8 mouse cellular contexts compared by ENCODE assay signal in the genomic region with DNA sequence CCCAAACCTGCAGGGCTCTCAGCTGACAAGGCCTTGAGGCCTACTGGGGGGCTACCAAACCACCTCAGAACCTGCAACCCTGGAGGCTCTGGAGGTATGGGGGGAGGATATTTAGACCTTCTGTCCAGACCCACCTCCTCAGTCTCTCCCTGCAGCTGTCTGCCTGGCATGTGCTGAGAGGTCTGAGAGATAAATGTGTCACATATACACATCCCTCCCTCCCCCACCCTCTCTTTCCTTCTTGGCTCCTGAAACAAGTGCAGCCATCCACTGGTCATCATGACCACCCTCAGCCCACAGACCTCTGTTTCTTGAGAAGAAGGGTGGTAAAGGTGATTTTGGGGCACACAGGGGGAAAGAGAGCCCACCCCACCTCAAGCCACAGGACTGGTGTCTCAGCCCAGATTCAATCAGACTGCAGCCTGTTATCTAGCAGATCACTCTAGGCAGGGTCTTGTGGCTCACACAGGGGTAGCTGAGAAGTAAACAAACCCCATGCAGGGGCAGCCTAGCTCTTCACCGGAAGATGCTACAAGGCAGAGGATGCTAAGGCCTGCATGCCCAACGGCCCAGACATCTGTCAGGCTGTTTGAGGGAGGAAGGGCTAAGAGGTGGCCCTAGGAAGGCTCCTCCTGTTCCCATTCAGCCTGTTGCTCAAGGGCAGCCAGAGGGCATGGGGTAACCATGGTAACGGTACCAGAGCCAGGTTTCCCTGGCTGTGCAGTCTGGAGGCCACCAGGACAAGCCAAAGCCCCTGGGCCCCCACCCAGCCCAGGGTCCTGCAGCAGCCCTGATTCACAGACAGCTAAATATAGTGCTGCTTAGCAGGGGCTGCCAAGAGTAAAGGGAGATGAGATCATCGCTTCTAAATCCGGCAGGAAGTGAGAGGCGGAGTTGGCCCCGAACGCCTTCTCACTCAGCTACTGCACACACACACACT. TPM values are rescaled to one million over a fixed set of nuclear protein-coding genes. Genes with fewer than 3 reads are reported as not detected.
DNase-seq lines count a peak whose midpoint lies in the region; ATAC-seq and TF ChIP-seq lines count a peak whose summit lies in the region.

No protein-coding gene starts in this region.

- no peaks in the 10 kb centered on the region for H3K9me3 ChIP-seq in hindbrain, embryonic 13.5 days
- H3K9me3 ChIP-seq in lung, embryonic 15.5 days, result no peaks in the 10 kb centered on the region

- TF ChIP-seq CTCF in olfactory bulb, adult 2 months (IDR thresholded peaks at IDR 0.05; ENCODE audit: insufficient read depth, low read depth, low read length), result no peak

- peaks cover 20% of the 10 kb centered on the region for H3K27me3 ChIP-seq in hindbrain, embryonic 13.5 days
- H3K27me3 ChIP-seq in lung, embryonic 15.5 days, result peaks cover 4% of the 10 kb centered on the region; the same call in 1 of the 2 replicates

- 0 out of 2 replicates have a peak, but pooled peaks have one; percentile 30 for TF ChIP-seq POLR2A in olfactory bulb, adult 2 months (IDR thresholded peaks at IDR 0.05; ENCODE audit: insufficient read depth, low read depth, low read length)

- 10% methylated on average over 8 of the region's 8 CpGs for WGBS in hindbrain, embryonic 13.5 days
- WGBS in lung, embryonic 15.5 days, result 1% methylated on average over 8 of the region's 8 CpGs
- under 1% methylated on average over 8 of the region's 8 CpGs for WGBS in olfactory bulb, adult 2 months

- peaks cover 6% of the 10 kb centered on the region; the same call in 1 of the 2 replicates for H3K36me3 ChIP-seq in hindbrain, embryonic 13.5 days
- no peaks in the 10 kb centered on the region for H3K36me3 ChIP-seq in lung, embryonic 15.5 days

- 0 out of 2 replicates have a peak overlapping the region, but pooled peaks have one; percentile 16 for H3K9ac ChIP-seq in hindbrain, embryonic 13.5 days
- peak overlapping the region; percentile 10; the same call in 1 of the 2 replicates for H3K9ac ChIP-seq in lung, embryonic 15.5 days

- H3K4me2 ChIP-seq in hindbrain, embryonic 13.5 days, result no peak overlapping the region
- peak overlapping the region; percentile 29; the same call in 1 of the 2 replicates for H3K4me2 ChIP-seq in lung, embryonic 15.5 days

- H3K27ac ChIP-seq in hindbrain, embryonic 13.5 days, result peak overlapping the region; percentile 52; the same call in 1 of the 2 replicates
- H3K27ac ChIP-seq in lung, embryonic 15.5 days, result peak overlapping the region; percentile 83
- H3K27ac ChIP-seq in olfactory bulb, adult 2 months (ENCODE audit: insufficient read depth, low read depth, low read length), result peak overlapping the region; percentile 97

- peak; percentile 82 for ATAC-seq in hindbrain, embryonic 13.5 days (ENCODE audit: low FRiP score)
- ATAC-seq in lung, embryonic 15.5 days (ENCODE audit: borderline replicate concordance, extremely low read depth, low FRiP score, low TSS enrichment), result peak; percentile 92

- peaks cover 20% of the 10 kb centered on the region for H3K4me1 ChIP-seq in hindbrain, embryonic 13.5 days (replicated peaks)
- peaks cover 55% of the 10 kb centered on the region for H3K4me1 ChIP-seq in lung, embryonic 15.5 days
- H3K4me1 ChIP-seq in olfactory bulb, adult 2 months (ENCODE audit: control insufficient read depth, insufficient read depth, low read length), result peaks cover 70% of the 10 kb centered on the region

- H3K4me3 ChIP-seq in hindbrain, embryonic 13.5 days, result no peak overlapping the region
- H3K4me3 ChIP-seq in lung, embryonic 15.5 days, result no peak overlapping the region
- no peak overlapping the region for H3K4me3 ChIP-seq in olfactory bulb, adult 2 months (ENCODE audit: insufficient read depth, low read depth, low read length)

- peak; percentile 41 for DNase-seq in ZHBTc4 (ENCODE audit: low read depth, low spot score)
- peak; percentile 85 to 88 for DNase-seq in cerebellum, postnatal 25 days
- peak; percentile 80 to 92 for DNase-seq in frontal cortex, postnatal 36 days (ENCODE audit: low spot score in 2 of 2)
- peak; percentile 77 to 84 for DNase-seq in layer of hippocampus, postnatal 10 days (ENCODE audit: low spot score in 2 of 2)
- DNase-seq in thymus, postnatal 10 days (ENCODE audit: low spot score in 2 of 2), result peak; percentile 58 to 60

RNA-seq across cellular contexts. Expression of a gene that starts 44.6 kb away (rescaled TPM):
- polyA plus RNA-seq in hindbrain, embryonic 13.5 days (2015; fragmentation: Nextera tagmentation; extraction: Ambion mirVana), result 76.0 and 78.1 TPM in 2 replicates
- total RNA-seq in layer of hippocampus, postnatal 10 days (2021), result 100 to 1,000 TPM; 108 TPM
- polyA plus RNA-seq in lung, embryonic 15.5 days (2015; fragmentation: Nextera tagmentation; extraction: Ambion mirVana), result 58.6 and 61.4 TPM in 2 replicates
- not detected in 2 replicates for polyA plus RNA-seq in olfactory bulb, adult 2 months (2012; ENCODE audit: insufficient read depth, insufficient read length, low replicate concordance, missing spikeins)

RNA-seq across cellular contexts. Expression of a gene that starts 50.2 kb away (rescaled TPM):
- 4.2 and 6.1 TPM in 2 replicates for polyA plus RNA-seq in hindbrain, embryonic 13.5 days (2015; fragmentation: Nextera tagmentation; extraction: Ambion mirVana)
- 1 to 10 TPM; 3.5 to 3.9 TPM for total RNA-seq in layer of hippocampus, postnatal 10 days (2021)
- 1.7 and 1.9 TPM in 2 replicates for polyA plus RNA-seq in lung, embryonic 15.5 days (2015; fragmentation: Nextera tagmentation; extraction: Ambion mirVana)
- polyA plus RNA-seq in olfactory bulb, adult 2 months (2012; ENCODE audit: insufficient read depth, insufficient read length, low replicate concordance, missing spikeins), result not detected in 2 replicates

Comparison
In these comparisons a context has a peak if more than half of its experiments do, and no peak if none do; other contexts are left out.
1. RNA of a gene that starts 44.6 kb away (polyA plus RNA-seq): 76.0 to 78.1 TPM in hindbrain, embryonic 13.5 days and 58.6 to 61.4 TPM in lung, embryonic 15.5 days; not detected in olfactory bulb, adult 2 months; every median in the first group is over 10 times any median in the second.
2. Peak in every context shown above with its lines, with median percentiles within 50 percentile points of each other: DNase-seq and H3K27ac ChIP-seq.